Mouse (Mus musculus): ENCODE measurements around the gene Rcn1. TPM values are rescaled to one million over a fixed set of nuclear protein-coding genes. Genes with fewer than 3 reads are reported as not detected.

Rcn1 gene
- polyA plus RNA-seq, 1 experiment, result 20.6 TPM

- TF ChIP-seq POLR2A (IDR thresholded peaks at IDR 0.05; ENCODE audit: borderline replicate concordance, extremely low read depth, low read depth, low read length), result no peak
- TF ChIP-seq CTCF (IDR thresholded peaks at IDR 0.05; ENCODE audit: insufficient read depth, low read length), result peak; percentile 42
- no peak overlapping the region for H3K4me3 ChIP-seq (replicated peaks; ENCODE audit: extremely low read depth, low read depth, low read length)
- WGBS, result 24% methylated on average over 4 of the region's 4 CpGs
- H3K4me1 ChIP-seq (ENCODE audit: control insufficient read depth, insufficient read depth, low read length), result no peaks in the 10 kb centered on the region
- no peak for DNase-seq
Observed at GRCm38 (mm10) chr2:105367623-105368022, 31.5 kb downstream of the Rcn1 start.

DNA sequence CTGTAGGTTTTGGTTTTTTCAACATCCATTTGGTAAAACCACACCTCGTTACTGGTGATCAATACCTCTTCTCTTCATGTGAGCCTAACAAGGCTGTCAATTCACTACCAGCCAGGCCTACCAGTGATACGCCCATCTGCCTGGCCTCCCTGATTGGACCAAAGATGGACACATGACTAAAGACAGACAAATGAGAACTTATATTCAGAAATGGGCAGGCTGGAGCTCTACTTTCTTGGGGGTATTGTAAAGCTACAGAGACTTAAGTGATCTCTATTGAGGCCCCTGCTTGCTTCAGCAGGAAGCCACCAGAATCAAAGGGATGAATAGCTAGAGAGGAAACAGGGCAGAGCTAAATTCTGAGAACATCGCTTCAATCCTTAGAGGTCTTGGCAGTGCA lies 41.1 kb downstream of the Rcn1 start:
- H3K4me1 ChIP-seq (ENCODE audit: control insufficient read depth, insufficient read depth, low read length), result no peaks in the 10 kb centered on the region
- 85% methylated on average over 3 of the region's 3 CpGs for WGBS
- H3K4me3 ChIP-seq (replicated peaks; ENCODE audit: extremely low read depth, low read depth, low read length), result no peak overlapping the region
- no peak for DNase-seq
- TF ChIP-seq CTCF (IDR thresholded peaks at IDR 0.05; ENCODE audit: insufficient read depth, low read length) (no peak), POLR2A (IDR thresholded peaks at IDR 0.05; ENCODE audit: borderline replicate concordance, extremely low read depth, low read depth, low read length) (no peak)

GRCm38 (mm10) chr2:105356791-105357190 lies 42.3 kb downstream of the Rcn1 start:
- Histone ChIP-seq H3K4me1 (ENCODE audit: control insufficient read depth, insufficient read depth, low read length) (no peaks in the 10 kb centered on the region), H3K4me3 (replicated peaks; ENCODE audit: extremely low read depth, low read depth, low read length) (no peak overlapping the region)
- 60% methylated on average over 5 of the region's 5 CpGs for WGBS
- no peak for DNase-seq
- no peak for TF ChIP-seq POLR2A (IDR thresholded peaks at IDR 0.05; ENCODE audit: borderline replicate concordance, extremely low read depth, low read depth, low read length)
- TF ChIP-seq CTCF (IDR thresholded peaks at IDR 0.05; ENCODE audit: insufficient read depth, low read length), result no peak

DNA sequence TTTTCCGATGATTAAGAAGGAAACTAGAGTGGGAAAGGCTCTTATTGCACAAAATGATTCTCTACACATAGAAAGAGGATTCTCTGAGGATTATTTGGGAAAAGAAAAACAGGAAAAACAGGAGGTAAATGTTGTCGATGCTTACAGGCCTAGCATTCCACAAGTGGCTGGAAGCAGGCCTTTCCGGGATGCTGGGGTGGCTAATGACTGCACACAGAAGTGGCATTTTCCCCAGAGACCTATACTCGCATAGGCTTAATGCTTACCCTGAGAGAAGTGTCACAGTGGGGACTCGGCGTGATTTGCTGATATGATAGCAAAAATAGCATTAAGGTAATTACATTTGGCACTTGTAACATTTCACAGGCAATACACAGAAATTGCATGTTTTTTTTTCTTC lies 50.2 kb downstream of the Rcn1 start:
- Histone ChIP-seq H3K4me1 (ENCODE audit: control insufficient read depth, insufficient read depth, low read length) (no peaks in the 10 kb centered on the region), H3K4me3 (replicated peaks; ENCODE audit: extremely low read depth, low read depth, low read length) (no peak overlapping the region)
- TF ChIP-seq POLR2A (IDR thresholded peaks at IDR 0.05; ENCODE audit: borderline replicate concordance, extremely low read depth, low read depth, low read length), result no peak
- no peak for TF ChIP-seq CTCF (IDR thresholded peaks at IDR 0.05; ENCODE audit: insufficient read depth, low read length)
- WGBS, result 79% methylated on average over 6 of the region's 6 CpGs
- DNase-seq, result no peak

DNA sequence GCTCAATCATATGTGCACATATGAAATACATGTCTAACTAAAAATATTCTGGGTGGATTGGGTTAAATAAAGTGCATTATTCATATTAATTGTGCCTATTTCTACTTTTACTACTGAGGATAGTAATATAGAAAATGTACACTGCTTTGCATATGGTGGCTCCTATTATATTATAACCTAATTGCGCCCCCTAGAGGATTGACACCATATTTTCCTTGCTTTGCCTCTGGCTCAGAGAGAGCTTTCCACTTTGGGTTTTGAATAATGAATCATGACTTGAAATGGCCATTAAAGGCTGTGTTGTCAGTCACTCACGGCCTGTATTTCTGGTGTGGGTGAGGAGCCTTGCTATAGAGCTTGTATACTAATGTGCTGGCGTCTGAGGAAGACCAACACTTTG lies 59.1 kb downstream of the Rcn1 start:
- TF ChIP-seq CTCF (IDR thresholded peaks at IDR 0.05; ENCODE audit: insufficient read depth, low read length), result no peak
- TF ChIP-seq POLR2A (IDR thresholded peaks at IDR 0.05; ENCODE audit: borderline replicate concordance, extremely low read depth, low read depth, low read length), result no peak
- no peaks in the 10 kb centered on the region for H3K4me1 ChIP-seq (ENCODE audit: control insufficient read depth, insufficient read depth, low read length)
- no peak for DNase-seq
- H3K4me3 ChIP-seq (replicated peaks; ENCODE audit: extremely low read depth, low read depth, low read length), result no peak overlapping the region
- 58% methylated on average over 3 of the region's 3 CpGs for WGBS

GRCm38 (mm10) chr2:105337171-105337875 lies 61.8 kb downstream of the Rcn1 start:
- DNase-seq, result no peak
- 52% methylated on average over 8 of the region's 8 CpGs for WGBS
- TF ChIP-seq CTCF (IDR thresholded peaks at IDR 0.05; ENCODE audit: insufficient read depth, low read length) (no peak), POLR2A (IDR thresholded peaks at IDR 0.05; ENCODE audit: borderline replicate concordance, extremely low read depth, low read depth, low read length) (no peak)

GRCm38 (mm10) chr2:105336314-105337027 lies 62.6 kb downstream of the Rcn1 start:
- no peak for TF ChIP-seq CTCF (IDR thresholded peaks at IDR 0.05; ENCODE audit: insufficient read depth, low read length)
- TF ChIP-seq POLR2A (IDR thresholded peaks at IDR 0.05; ENCODE audit: borderline replicate concordance, extremely low read depth, low read depth, low read length), result no peak
- no peak overlapping the region for H3K4me3 ChIP-seq (replicated peaks; ENCODE audit: extremely low read depth, low read depth, low read length)
- H3K4me1 ChIP-seq (ENCODE audit: control insufficient read depth, insufficient read depth, low read length), result no peaks in the 10 kb centered on the region
- WGBS, result 40% methylated on average over 12 of the region's 12 CpGs
- DNase-seq, result no peak

More at GRCm38 (mm10) chr2:105337171-105337875, 61.8 kb downstream of the Rcn1 start:
- Histone ChIP-seq H3K4me1 (ENCODE audit: control insufficient read depth, insufficient read depth, low read length) (no peaks in the 10 kb centered on the region), H3K4me3 (replicated peaks; ENCODE audit: extremely low read depth, low read depth, low read length) (no peak overlapping the region)

Other genes starting within 250 kb of the Rcn1 start
- 0.19 TPM in 1 of 2 replicates, not detected in the other for gene Them7, start 175.0 kb downstream of the Rcn1 start, polyA plus RNA-seq (2012; rRNA removed)

All from lung, adult 2 months (tissue).